Mouse (Mus musculus) kidney, postnatal 0 days (tissue): ENCODE data around the gene Hist1h1c. TPM values are rescaled to one million over a fixed set of nuclear protein-coding genes. Genes with fewer than 3 reads are reported as not detected.

Experiments used
- ATAC-seq: fragments of 200-750 bp; cut with Nextera tagmentation; replicated peaks from 2 replicates; pipeline ENCODE4 v1.8.0; 2017; ENCODE audit warnings: low read depth, moderate number of reproducible peaks, moderate TSS enrichment, moderate library complexity; ENCODE audit not compliant: low FRiP score
- DNase-seq: peaks from one replicate; pipeline ENCODE4 v3.0.0-alpha.2; 2016; ENCODE audit warnings: low spot score
- H3K27ac ChIP-seq: fragments of 300-500 bp; sonication (generic); 2 replicates; pipeline ENCODE4 v1.5.1; 2014; ENCODE audit warnings: mild to moderate bottlenecking
- H3K27me3 ChIP-seq: fragments of 300-500 bp; sonication (generic); 2 replicates; pipeline ENCODE4 v1.6.1; 2014; ENCODE audit warnings: low read length, mixed read lengths; ENCODE audit not compliant: insufficient read depth
- H3K36me3 ChIP-seq: fragments of 300-500 bp; sonication (generic); 2 replicates; pipeline ENCODE4 v1.6.1; 2014; ENCODE audit warnings: low read length, mixed read lengths; ENCODE audit not compliant: insufficient read depth
- H3K4me1 ChIP-seq: fragments of 300-500 bp; sonication (generic); replicated peaks from 2 replicates; pipeline ENCODE4 v1.6.1; 2014; ENCODE audit warnings: antibody characterized with exemption, low read length, mixed read lengths; ENCODE audit not compliant: insufficient read depth
- H3K4me2 ChIP-seq: fragments of 300-500 bp; sonication (generic); 2 replicates; pipeline ENCODE4 v1.6.1; 2014; ENCODE audit warnings: mild to moderate bottlenecking, low read length, moderate library complexity, mixed read lengths
- H3K4me3 ChIP-seq: fragments of 300-500 bp; sonication (generic); replicated peaks from 2 replicates; pipeline ENCODE4 v1.5.1; 2014; ENCODE audit warnings: low read depth, low read length
- H3K9ac ChIP-seq: fragments of 300-500 bp; sonication (generic); 2 replicates; pipeline ENCODE4 v1.6.1; 2014; ENCODE audit warnings: low read depth, low read length
- H3K9me3 ChIP-seq: fragments of 300-500 bp; sonication (generic); replicated peaks from 2 replicates; pipeline ENCODE4 v1.6.1; 2016; ENCODE audit warnings: low read length, inconsistent platforms, mixed read lengths
- CTCF ChIP-seq: IDR thresholded peaks from 2 replicates; pipeline ENCODE4 v1.5.1; 2016; ENCODE audit warnings: antibody characterized with exemption, low read depth, mild to moderate bottlenecking, moderate library complexity
- WGBS: fragments of 180-500 bp; shearing (Covaris S2); extraction: QIAGEN DNeasy Blood & Tissue Kit; methylation state at CpG from one replicate; pipeline ENCODE4 v1.1.7; 2014; 5-methylcytosine and 5-hydroxymethylcytosine counted together
- microRNA-seq: library from miRNA; unstranded; fragments of <30 nt; microRNA quantifications from one replicate; pipeline ENCODE4, GENCODE M21; 2016
- polyA plus RNA-seq: library from polyadenylated mRNA; unstranded; fragments of >200 nt; fragmentation: Nextera tagmentation; extraction: Ambion mirVana; gene quantifications from 2 replicates; pipeline ENCODE4 v1.2.1, GENCODE M21; 2015

Hist1h1c gene
- polyA plus RNA-seq, 1 experiment from 2014 or later = 41.0 TPM

DNA sequence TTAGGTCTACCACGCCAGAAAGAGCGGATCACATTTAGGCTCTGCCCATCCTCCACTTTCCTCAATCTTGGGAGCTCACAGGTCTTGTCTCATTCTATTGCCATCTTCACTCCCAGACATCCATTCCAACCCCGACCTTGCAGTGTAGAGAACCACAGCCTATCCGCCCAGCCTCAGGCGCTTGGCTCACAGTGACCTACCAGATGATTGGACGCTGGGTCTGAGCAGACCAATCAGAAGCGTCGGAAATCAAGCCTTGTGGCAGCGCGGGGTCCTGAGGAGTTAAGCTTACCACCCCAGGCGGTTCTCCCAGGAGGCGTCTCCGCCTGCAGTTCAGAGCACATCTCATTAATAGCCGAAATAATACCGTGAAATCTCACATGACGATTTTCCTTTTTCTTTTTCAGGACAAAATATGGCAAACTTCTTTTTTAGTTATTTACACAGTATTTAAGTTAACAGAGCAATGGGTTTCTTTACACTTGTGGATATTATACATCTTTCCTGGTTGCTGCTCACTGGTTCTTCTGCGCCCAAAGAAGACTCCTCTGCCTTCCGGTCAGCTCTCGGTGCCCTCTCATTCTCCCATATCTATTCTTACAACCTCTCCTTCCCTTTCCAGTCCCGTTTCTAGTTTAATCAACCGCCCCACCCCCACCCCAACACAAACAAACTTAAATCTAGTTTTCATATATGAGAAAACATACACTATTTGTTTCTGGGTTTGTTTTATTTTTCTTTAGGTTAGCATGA is 34.1 kb downstream of the Hist1h1c start:
- 29% methylated on average over 21 of the region's 21 CpGs for WGBS
- peak; percentile 75; the same call in 1 of the 2 replicates for ATAC-seq
- H3K9me3 ChIP-seq = no peaks in the 10 kb centered on the region
- no peak for TF ChIP-seq CTCF
- no peaks in the 10 kb centered on the region for H3K4me1 ChIP-seq
- H3K4me2 ChIP-seq = peak overlapping the region; percentile 36
- no peak overlapping the region for H3K27ac ChIP-seq
- peak; percentile 61 for DNase-seq
- no peak overlapping the region for H3K9ac ChIP-seq
- no peaks in the 10 kb centered on the region for H3K27me3 ChIP-seq
- H3K36me3 ChIP-seq = no peaks in the 10 kb centered on the region
- H3K4me3 ChIP-seq = no peak overlapping the region

DNA sequence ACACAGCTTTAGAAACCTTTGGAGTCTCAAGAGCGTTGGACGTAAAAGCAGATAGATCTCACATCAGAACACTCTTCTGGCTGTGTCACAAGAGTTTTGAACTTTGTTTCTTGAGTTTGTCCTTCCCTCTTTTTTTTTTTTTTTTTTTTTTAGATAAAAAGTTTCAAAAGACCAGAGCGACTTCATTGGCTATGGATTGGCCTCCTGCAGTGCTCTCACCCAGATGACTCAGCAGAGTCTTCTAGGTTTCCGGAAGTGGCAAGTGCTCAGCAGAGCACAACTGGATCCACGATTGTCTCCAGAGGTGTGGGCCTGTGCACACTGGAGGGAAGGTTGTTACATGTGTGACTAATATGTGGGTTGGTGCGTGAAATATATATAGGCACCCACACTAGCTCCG is 39.7 kb downstream of the Hist1h1c start:
- no peak for ATAC-seq
- TF ChIP-seq CTCF = no peak
- H3K9me3 ChIP-seq = no peaks in the 10 kb centered on the region
- 97% methylated on average over 7 of the region's 7 CpGs for WGBS
- H3K36me3 ChIP-seq = no peaks in the 10 kb centered on the region
- DNase-seq = no peak
- H3K9ac ChIP-seq = no peak overlapping the region
- H3K27me3 ChIP-seq = no peaks in the 10 kb centered on the region
- no peaks in the 10 kb centered on the region for H3K4me1 ChIP-seq
- H3K4me2 ChIP-seq = no peak overlapping the region
- H3K4me3 ChIP-seq = no peak overlapping the region
- H3K27ac ChIP-seq = no peak overlapping the region

DNA sequence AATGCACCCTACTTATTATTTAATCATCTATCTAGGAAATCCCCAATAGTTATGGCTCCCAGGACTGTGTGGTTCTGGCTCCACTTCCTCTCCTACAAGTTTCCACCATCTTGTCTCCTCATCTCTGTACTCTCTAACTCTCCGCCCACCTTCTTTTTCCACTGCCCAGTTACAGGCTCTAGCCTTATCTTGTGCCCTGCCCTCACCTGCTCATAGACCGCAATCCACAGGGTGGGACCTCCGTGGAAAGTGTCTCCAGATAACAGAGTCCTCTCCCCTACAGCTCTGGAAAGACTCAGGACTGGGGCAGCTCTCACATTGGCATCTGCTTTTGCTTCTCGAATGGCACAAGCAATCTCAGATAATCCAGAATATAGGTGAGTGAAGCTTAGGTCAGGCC is 40.4 kb downstream of the Hist1h1c start:
- ATAC-seq (no peak), DNase-seq (no peak)
- H3K27me3 ChIP-seq = no peaks in the 10 kb centered on the region
- H3K27ac ChIP-seq = no peak overlapping the region
- no peak overlapping the region for H3K4me2 ChIP-seq
- H3K4me1 ChIP-seq = no peaks in the 10 kb centered on the region
- no peak overlapping the region for H3K9ac ChIP-seq
- no peaks in the 10 kb centered on the region for H3K9me3 ChIP-seq
- 83% methylated on average over 4 of the region's 4 CpGs for WGBS
- H3K36me3 ChIP-seq = no peaks in the 10 kb centered on the region
- H3K4me3 ChIP-seq = no peak overlapping the region
- no peak for TF ChIP-seq CTCF

Small RNAs within 50 kb of the gene (microRNA-seq; reads per million reads assigned to microRNA genes)
- gene Gm44314 (not detected), gene Gm44484 (not detected)

Other genes with a start within 250 kb of the Hist1h1c start
- gene Btn2a2, start 250.0 kb upstream of the Hist1h1c start, polyA plus RNA-seq = 0.13 and 0.28 TPM in 2 replicates
- gene Hist1h4h, start 207.8 kb upstream of the Hist1h1c start, polyA plus RNA-seq = 7.6 and 8.3 TPM in 2 replicates
- gene Hist1h2af, start 204.9 kb upstream of the Hist1h1c start, polyA plus RNA-seq = 3.3 and 4.9 TPM in 2 replicates
- 3.9 and 4.0 TPM in 2 replicates for gene Hist1h3g, start 203.4 kb upstream of the Hist1h1c start, polyA plus RNA-seq
- gene Hist1h2bh, start 195.4 kb upstream of the Hist1h1c start, polyA plus RNA-seq = 0.37 and 0.43 TPM in 2 replicates
- 0.71 and 0.83 TPM in 2 replicates for gene Hist1h3f, start 194.8 kb upstream of the Hist1h1c start, polyA plus RNA-seq
- gene Hist1h4f, start 187.2 kb upstream of the Hist1h1c start, polyA plus RNA-seq = 0.58 TPM in 1 of 2 replicates, not detected in the other
- 0.22 and 0.23 TPM in 2 replicates for gene Hist1h1d, start 185.5 kb upstream of the Hist1h1c start, polyA plus RNA-seq
- gene Hist1h3e, start 176.4 kb upstream of the Hist1h1c start, polyA plus RNA-seq = 3.9 and 5.0 TPM in 2 replicates
- gene Hist1h2ae, start 167.6 kb upstream of the Hist1h1c start, polyA plus RNA-seq = 42.2 and 50.2 TPM in 2 replicates
- 3.4 and 4.1 TPM in 2 replicates for gene Hist1h2bg, start 167.4 kb upstream of the Hist1h1c start, polyA plus RNA-seq
- 3.4 TPM in 2 replicates for gene Hist1h2bf, start 164.6 kb upstream of the Hist1h1c start, polyA plus RNA-seq
- 0.27 and 0.76 TPM in 2 replicates for gene Hist1h2ad, start 164.4 kb upstream of the Hist1h1c start, polyA plus RNA-seq
- 2.6 and 4.2 TPM in 2 replicates for gene Hist1h3d, start 163.0 kb upstream of the Hist1h1c start, polyA plus RNA-seq
- 68.3 and 77.0 TPM in 2 replicates for gene Hist1h4d, start 157.2 kb upstream of the Hist1h1c start, polyA plus RNA-seq
- gene Hist1h2be, start 117.7 kb upstream of the Hist1h1c start, polyA plus RNA-seq = 0.83 and 0.84 TPM in 2 replicates
- gene Hist1h1e, start 116.2 kb upstream of the Hist1h1c start, polyA plus RNA-seq = 13.0 and 14.3 TPM in 2 replicates
- 0.75 and 1.1 TPM in 2 replicates for gene Hist1h2ac, start 54.9 kb upstream of the Hist1h1c start, polyA plus RNA-seq
- gene Hist1h2bc, start 54.6 kb upstream of the Hist1h1c start, polyA plus RNA-seq = 132 and 139 TPM in 2 replicates
- not detected in 2 replicates for gene Hist1h1t, start 43.0 kb upstream of the Hist1h1c start, polyA plus RNA-seq
- gene Hist1h4c, start 40.4 kb upstream of the Hist1h1c start, polyA plus RNA-seq = 5.2 and 7.4 TPM in 2 replicates
- gene Hfe, start 28.0 kb upstream of the Hist1h1c start, polyA plus RNA-seq = 16.8 and 18.0 TPM in 2 replicates
- 6.0 and 7.0 TPM in 2 replicates for gene Hist1h3c, start 6.8 kb downstream of the Hist1h1c start, polyA plus RNA-seq
- 2.1 and 2.2 TPM in 2 replicates for gene Hist1h2bb, start 7.9 kb downstream of the Hist1h1c start, polyA plus RNA-seq
- gene Hist1h2ab, start 12.3 kb downstream of the Hist1h1c start, polyA plus RNA-seq = 21.7 and 26.6 TPM in 2 replicates
- 5.9 and 8.7 TPM in 2 replicates for gene Hist1h3b, start 13.5 kb downstream of the Hist1h1c start, polyA plus RNA-seq
- gene Hist1h4b, start 18.2 kb downstream of the Hist1h1c start, polyA plus RNA-seq = 4.4 and 5.6 TPM in 2 replicates
- gene Hist1h4a, start 22.4 kb downstream of the Hist1h1c start, polyA plus RNA-seq = not detected in 2 replicates
- gene Hist1h3a, start 23.6 kb downstream of the Hist1h1c start, polyA plus RNA-seq = 5.2 and 6.7 TPM in 2 replicates
- gene Hist1h1a, start 24.9 kb downstream of the Hist1h1c start, polyA plus RNA-seq = 1.3 and 1.8 TPM in 2 replicates
- 0.06 TPM in 1 of 2 replicates, not detected in the other for gene Trim38, start 31.1 kb downstream of the Hist1h1c start, polyA plus RNA-seq
- gene Slc17a2, start 68.2 kb downstream of the Hist1h1c start, polyA plus RNA-seq = 0.96 TPM in 2 replicates
- gene Slc17a3, start 100.6 kb downstream of the Hist1h1c start, polyA plus RNA-seq = 14.2 and 17.4 TPM in 2 replicates
- 79.1 and 84.5 TPM in 2 replicates for gene Slc17a1, start 128.9 kb downstream of the Hist1h1c start, polyA plus RNA-seq
- 3.6 and 4.3 TPM in 2 replicates for gene Slc17a4, start 176.2 kb downstream of the Hist1h1c start, polyA plus RNA-seq
- not detected in 2 replicates for gene Hist1h2ba, start 195.3 kb downstream of the Hist1h1c start, polyA plus RNA-seq
- not detected in 2 replicates for gene Hist1h2aa, start 195.7 kb downstream of the Hist1h1c start, polyA plus RNA-seq